Mouse (Mus musculus) layer of hippocampus, adult 2 months (tissue): ENCODE results near the gene Zfp503. TPM values are rescaled to one million over a fixed set of nuclear protein-coding genes. Genes with fewer than 3 reads are reported as not detected.

Source experiments
- DNase-seq, 2 experiments: peaks; one replicate each; pipeline ENCODE4 v3.0.0; 2022; ENCODE audit warnings: low spot score in 2 of 2
- H3K27ac ChIP-seq: fragments of 200-600 bp; 2 replicates; pipeline ENCODE4 v1.8.1; 2022
- H3K4me3 ChIP-seq: fragments of 200-600 bp; 2 replicates; pipeline ENCODE4 v1.8.1; 2022; ENCODE audit warnings: mild to moderate bottlenecking
- CTCF ChIP-seq: fragments of 200-600 bp; conservative IDR thresholded peaks from 2 replicates; pipeline ENCODE4 v1.8.1; 2022; ENCODE audit warnings: antibody characterized with exemption, mild to moderate bottlenecking, moderate library complexity
- microRNA-seq, 2 experiments: library from miRNA; unstranded; fragments of <30 nt; microRNA quantifications; one replicate each; pipeline ENCODE4 v1.2.0; 2021
- total RNA-seq, 2 experiments: library from RNA; stranded (reverse); gene quantifications; 2 replicates each; pipeline ENCODE4 v1.2.3; 2021

Zfp503 gene
- total RNA-seq, 2 experiments from 2014 or later, result 2.2 to 2.5 TPM

DNA sequence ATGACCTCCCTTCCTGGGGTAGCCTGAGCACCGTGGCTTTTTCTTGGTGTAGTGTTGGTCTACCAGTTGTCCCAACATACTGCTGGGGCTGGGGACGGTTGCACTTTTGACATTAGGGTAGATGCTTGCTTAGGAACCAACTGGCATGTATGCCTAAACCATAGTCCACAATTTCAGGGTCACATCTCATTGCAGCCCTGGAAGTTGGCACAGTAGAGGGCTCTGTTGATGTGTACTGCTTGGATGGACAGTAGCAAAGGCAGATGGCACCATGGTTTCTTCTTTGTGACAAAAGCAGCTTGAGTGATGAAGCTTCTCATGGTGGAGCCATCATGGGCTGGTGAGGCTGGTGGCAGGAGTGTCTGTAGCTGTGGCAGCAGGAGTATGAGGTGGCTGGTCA lies 52.3 kb downstream of the Zfp503 start:
- no peak for DNase-seq
- TF ChIP-seq CTCF, result no peak
- no peak overlapping the region for H3K4me3 ChIP-seq
- no peak overlapping the region for H3K27ac ChIP-seq

DNA sequence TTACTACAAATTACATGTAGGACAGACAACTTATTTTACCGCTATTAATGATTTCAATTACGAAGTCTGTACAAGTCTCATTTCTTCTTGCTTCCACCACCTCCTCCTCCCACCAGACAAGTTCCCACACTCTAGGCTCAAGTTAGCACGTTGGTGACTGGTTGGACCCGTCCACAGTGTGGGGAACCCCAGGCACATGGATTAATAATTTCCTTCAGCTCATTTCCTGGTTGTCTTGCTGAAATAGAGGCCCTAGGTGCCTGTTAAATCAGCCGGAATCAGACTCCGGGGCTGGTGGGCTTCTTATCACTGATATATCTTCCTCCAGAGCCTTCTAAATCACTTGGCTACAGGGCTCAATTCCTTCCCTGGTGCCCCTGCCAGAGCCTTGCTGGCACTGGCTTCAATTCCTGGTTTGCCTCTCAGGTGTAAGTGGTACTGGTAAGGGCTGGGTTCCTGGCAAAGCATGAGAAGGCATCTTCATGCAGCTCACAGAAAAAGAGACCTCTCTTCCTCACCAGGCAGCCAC lies 53.2 kb downstream of the Zfp503 start:
- H3K4me3 ChIP-seq, result no peak overlapping the region
- DNase-seq, result no peak
- no peak overlapping the region for H3K27ac ChIP-seq
- no peak for TF ChIP-seq CTCF

Small RNAs within 50 kb of the gene (microRNA-seq; reads per million reads assigned to microRNA genes)
- 0 reads per million in 2 experiments for gene Gm27532

Other genes starting within 250 kb of the Zfp503 start
- 10 to 100 TPM; 79.3 to 82.6 TPM for gene Samd8, start 239.1 kb downstream of the Zfp503 start, total RNA-seq
- under 1 TPM; 0.32 to 0.84 TPM for gene Dusp13, start 238.4 kb downstream of the Zfp503 start, total RNA-seq
- 100 to 1,000 TPM; 223 to 230 TPM for gene Vdac2, start 164.4 kb downstream of the Zfp503 start, total RNA-seq
- gene Comtd1, start 140.6 kb downstream of the Zfp503 start, total RNA-seq, result 10 to 100 TPM; 25.4 to 27.5 TPM
- gene Lrmda, start 30.1 kb upstream of the Zfp503 start, total RNA-seq, result 1 to 10 TPM in 1 of 2 experiments, under 1 TPM in 1; 0.87 to 1.5 TPM